Mouse (Mus musculus): ENCODE measurements around the gene Acvr1b. TPM values are rescaled to one million over a fixed set of nuclear protein-coding genes. Genes with fewer than 3 reads are reported as not detected.
A peak's percentile ranks its signal among the peaks of the same experiment; 100 is the strongest.

Acvr1b gene
- polyA plus RNA-seq, 1 experiment from 2014 or later, result 6.6 TPM

DNA sequence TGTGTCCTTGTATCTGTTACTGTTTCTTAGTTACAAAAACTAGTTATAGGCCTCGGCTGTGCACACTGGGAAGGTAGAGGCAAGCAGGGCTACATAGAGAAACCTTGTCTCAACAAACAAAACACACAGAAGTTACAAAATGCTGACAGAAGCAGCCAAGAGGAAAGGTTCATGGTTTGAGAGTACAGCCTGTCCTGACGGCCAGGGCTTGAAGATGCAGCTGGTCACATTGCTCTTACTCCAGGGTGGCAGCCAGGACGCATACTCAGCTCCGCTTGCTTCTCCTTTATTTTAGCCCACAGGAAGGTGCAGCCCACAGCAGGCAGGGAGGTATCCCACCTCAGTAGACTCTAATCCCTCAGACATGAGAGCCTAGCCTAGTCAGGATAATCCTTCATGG, 42.2 kb downstream of the Acvr1b start:
- Histone ChIP-seq H3K27me3 (replicated peaks; ENCODE audit: insufficient read depth, low read length) (no peaks in the 10 kb centered on the region), H3K4me2 (replicated peaks; ENCODE audit: low read depth, low read length) (no peak overlapping the region)
- no peak for DNase-seq (ENCODE audit: low spot score)

DNA sequence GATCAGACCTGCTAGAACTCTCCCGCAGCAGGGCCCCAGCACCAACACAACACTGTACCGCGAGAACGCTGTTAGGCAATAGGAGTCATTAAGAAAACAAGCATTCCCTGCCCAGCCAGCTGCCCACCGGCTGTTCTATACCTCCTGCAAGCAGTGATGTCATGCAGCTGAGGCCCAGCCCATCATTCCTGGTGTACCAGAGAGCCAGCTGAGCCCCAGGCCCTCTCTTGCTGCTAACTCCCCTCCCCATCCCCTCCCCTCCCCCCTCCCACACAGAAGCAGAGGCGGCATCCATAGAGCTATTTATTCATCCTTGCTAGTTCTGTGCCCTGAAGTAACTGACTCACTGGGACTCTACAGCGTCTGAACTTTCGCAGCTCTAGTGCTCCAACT, 47.0 kb downstream of the Acvr1b start:
- Histone ChIP-seq H3K27ac (ENCODE audit: low read length) (peak overlapping the region; percentile 66), H3K27me3 (replicated peaks; ENCODE audit: insufficient read depth, low read length) (no peaks in the 10 kb centered on the region), H3K4me1 (ENCODE audit: insufficient read depth, low read depth, low read length) (peaks cover 11% of the 10 kb centered on the region), H3K36me3 (ENCODE audit: insufficient read depth, low read length) (no peaks in the 10 kb centered on the region), H3K9me3 (ENCODE audit: low read length) (no peaks in the 10 kb centered on the region), H3K9ac (replicated peaks; ENCODE audit: low read depth) (no peak overlapping the region), H3K4me3 (ENCODE audit: low read depth, low read length) (no peak overlapping the region), H3K4me2 (replicated peaks; ENCODE audit: low read depth, low read length) (no peak overlapping the region)
- ATAC-seq, result peak; percentile 35
- TF ChIP-seq CTCF (IDR thresholded peaks at IDR 0.05) (no peak), EP300 (IDR thresholded peaks at IDR 0.05) (no peak)
- peak; percentile 90 for DNase-seq (ENCODE audit: low spot score)
- 17% methylated on average over 8 of the region's 8 CpGs for WGBS

More for the DNA sequence above, 42.2 kb downstream of the Acvr1b start:
- Histone ChIP-seq H3K27ac (ENCODE audit: low read length) (no peak overlapping the region), H3K4me3 (ENCODE audit: low read depth, low read length) (no peak overlapping the region), H3K36me3 (ENCODE audit: insufficient read depth, low read length) (peaks cover 10% of the 10 kb centered on the region; the same call in 1 of the 2 replicates), H3K4me1 (ENCODE audit: insufficient read depth, low read depth, low read length) (no peaks in the 10 kb centered on the region), H3K9ac (replicated peaks; ENCODE audit: low read depth) (no peak overlapping the region), H3K9me3 (ENCODE audit: low read length) (no peaks in the 10 kb centered on the region)
- no peak for TF ChIP-seq CTCF (IDR thresholded peaks at IDR 0.05)
- TF ChIP-seq EP300 (IDR thresholded peaks at IDR 0.05), result no peak
- 81% methylated on average over 4 of the region's 4 CpGs for WGBS
- no peak for ATAC-seq

DNA sequence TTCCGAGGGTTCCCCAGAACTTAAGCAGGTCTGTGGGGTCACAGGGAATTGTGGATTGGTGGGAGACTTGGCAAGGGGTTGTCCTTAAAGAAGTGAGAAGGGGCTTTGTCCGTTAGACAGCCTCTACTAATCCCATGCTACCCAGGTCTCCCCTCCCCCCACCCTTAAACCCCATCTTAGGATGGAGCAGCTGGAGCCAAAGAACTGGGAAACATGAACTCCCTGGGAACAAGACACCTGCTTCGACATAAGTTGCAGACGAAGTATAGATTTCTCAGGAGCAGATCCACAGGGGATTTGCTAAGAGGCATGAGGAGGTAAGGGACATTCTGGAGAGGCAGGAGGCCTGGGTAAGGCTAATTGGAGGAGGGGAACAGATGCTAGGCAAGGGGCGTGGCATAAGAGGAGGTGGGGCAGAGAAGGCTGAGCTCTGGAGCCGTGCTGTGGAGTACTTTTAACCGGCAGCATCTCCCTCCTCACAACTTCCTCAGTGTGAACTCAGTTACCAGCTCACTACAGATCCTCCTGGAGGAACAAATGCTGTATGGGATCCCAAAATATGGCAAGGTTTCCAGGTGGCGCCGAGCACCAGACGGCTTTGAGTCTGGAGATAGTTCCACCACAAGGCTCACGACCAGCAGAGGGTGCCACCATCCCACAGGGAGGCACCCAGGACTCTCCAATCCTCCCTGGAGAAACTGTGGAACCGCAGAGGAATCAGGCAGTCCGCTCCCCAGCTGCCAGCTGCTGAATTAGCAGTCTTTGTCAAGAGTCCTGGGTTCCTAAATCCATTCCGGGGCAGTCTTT, 47.6 kb downstream of the Acvr1b start:
- WGBS, result 4% methylated on average over 14 of the region's 14 CpGs
- peak; percentile 96 for DNase-seq (ENCODE audit: low spot score)
- Histone ChIP-seq H3K4me1 (ENCODE audit: insufficient read depth, low read depth, low read length) (peaks cover 11% of the 10 kb centered on the region), H3K27me3 (replicated peaks; ENCODE audit: insufficient read depth, low read length) (no peaks in the 10 kb centered on the region), H3K4me2 (replicated peaks; ENCODE audit: low read depth, low read length) (peak overlapping the region; percentile 44), H3K27ac (ENCODE audit: low read length) (peak overlapping the region; percentile 66; the same call in 1 of the 2 replicates), H3K9me3 (ENCODE audit: low read length) (no peaks in the 10 kb centered on the region), H3K4me3 (ENCODE audit: low read depth, low read length) (peak overlapping the region; percentile 6; the same call in 1 of the 2 replicates), H3K36me3 (ENCODE audit: insufficient read depth, low read length) (no peaks in the 10 kb centered on the region), H3K9ac (replicated peaks; ENCODE audit: low read depth) (no peak overlapping the region)
- TF ChIP-seq EP300 (IDR thresholded peaks at IDR 0.05) (no peak), CTCF (IDR thresholded peaks at IDR 0.05) (peak; percentile 97)
- ATAC-seq, result peak; percentile 59

DNA sequence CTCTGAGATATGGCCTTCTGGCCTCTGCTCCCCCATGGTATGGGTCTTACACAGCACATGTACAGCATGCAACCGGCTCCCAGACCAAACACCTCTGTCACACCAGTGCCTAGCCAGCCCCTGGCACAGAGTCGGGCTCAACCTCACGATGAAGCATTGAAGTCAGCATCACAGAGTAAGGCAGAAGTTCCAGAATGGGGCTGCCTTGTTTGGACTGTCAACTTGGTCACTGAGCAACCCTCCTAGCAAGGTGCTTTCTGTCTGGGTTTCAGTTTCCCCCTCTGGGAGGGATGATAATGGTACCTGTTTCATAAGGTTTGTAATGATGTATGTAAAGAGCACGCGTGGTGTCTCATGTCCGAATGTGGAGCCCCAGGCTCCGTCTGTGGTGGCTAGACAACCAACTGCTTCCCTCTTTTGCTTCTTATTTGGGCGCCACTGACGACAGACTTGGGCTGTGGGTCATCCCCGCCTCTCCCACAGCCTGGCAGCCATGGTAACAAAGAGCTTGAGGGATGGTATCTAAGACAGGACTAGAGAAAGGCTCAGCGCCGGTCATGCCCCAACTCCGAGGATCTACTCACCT, 49.1 kb downstream of the Acvr1b start:
- Histone ChIP-seq H3K4me1 (ENCODE audit: insufficient read depth, low read depth, low read length) (peaks cover 22% of the 10 kb centered on the region), H3K27me3 (replicated peaks; ENCODE audit: insufficient read depth, low read length) (no peaks in the 10 kb centered on the region), H3K9ac (replicated peaks; ENCODE audit: low read depth) (no peak overlapping the region), H3K4me2 (replicated peaks; ENCODE audit: low read depth, low read length) (no peak overlapping the region), H3K9me3 (ENCODE audit: low read length) (no peaks in the 10 kb centered on the region), H3K4me3 (ENCODE audit: low read depth, low read length) (no peak overlapping the region), H3K27ac (ENCODE audit: low read length) (no peak overlapping the region), H3K36me3 (ENCODE audit: insufficient read depth, low read length) (no peaks in the 10 kb centered on the region)
- ATAC-seq, result no peak
- no peak for DNase-seq (ENCODE audit: low spot score)
- TF ChIP-seq EP300 (IDR thresholded peaks at IDR 0.05) (no peak), CTCF (IDR thresholded peaks at IDR 0.05) (no peak)
- 58% methylated on average over 12 of the region's 13 CpGs for WGBS

DNA sequence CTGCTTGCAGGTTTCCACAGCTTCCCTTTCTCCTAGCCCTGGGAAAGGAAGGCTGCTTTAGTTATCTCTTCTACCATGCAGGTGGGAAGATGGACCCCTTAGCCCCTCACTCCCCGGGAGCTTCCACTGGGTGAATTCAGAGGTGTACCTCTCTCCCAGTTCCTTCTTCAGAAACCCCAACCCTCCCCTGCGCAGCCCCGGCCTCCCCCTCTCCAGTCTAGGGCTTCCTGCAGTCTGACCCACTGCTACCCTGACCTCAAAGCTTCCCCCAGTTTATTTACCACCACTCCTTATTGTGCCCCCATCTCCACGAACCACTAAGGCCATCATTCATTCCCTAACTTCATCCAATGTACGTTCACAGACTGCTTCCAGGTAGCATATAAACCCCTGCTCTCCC, 49.7 kb downstream of the Acvr1b start:
- Histone ChIP-seq H3K9ac (replicated peaks; ENCODE audit: low read depth) (no peak overlapping the region), H3K4me1 (ENCODE audit: insufficient read depth, low read depth, low read length) (peaks cover 23% of the 10 kb centered on the region), H3K27me3 (replicated peaks; ENCODE audit: insufficient read depth, low read length) (no peaks in the 10 kb centered on the region), H3K27ac (ENCODE audit: low read length) (peak overlapping the region; percentile 90; the same call in 1 of the 2 replicates), H3K36me3 (ENCODE audit: insufficient read depth, low read length) (no peaks in the 10 kb centered on the region), H3K9me3 (ENCODE audit: low read length) (no peaks in the 10 kb centered on the region), H3K4me3 (ENCODE audit: low read depth, low read length) (peak overlapping the region; percentile 82; the same call in 1 of the 2 replicates), H3K4me2 (replicated peaks; ENCODE audit: low read depth, low read length) (peak overlapping the region; percentile 87)
- TF ChIP-seq EP300 (IDR thresholded peaks at IDR 0.05) (no peak), CTCF (IDR thresholded peaks at IDR 0.05) (no peak)
- ATAC-seq, result no peak
- 15% methylated on average over 5 of the region's 5 CpGs for WGBS
- DNase-seq (ENCODE audit: low spot score), result no peak

Measured in lung, postnatal 0 days (tissue).